Mouse (Mus musculus) ES-Bruce4 (cell line): ENCODE results near the gene Neto2.

ENCODE experiments used
- CTCF ChIP-seq: IDR thresholded peaks from one replicate; pipeline ENCODE4 v1.8.1; 2011; ENCODE audit warnings: low read depth, low read length
- EP300 ChIP-seq: IDR thresholded peaks from 2 replicates; pipeline ENCODE4 v1.6.1; 2011; ENCODE audit warnings: low read depth, low read length; ENCODE audit not compliant: insufficient read depth
- POLR2A ChIP-seq: IDR thresholded peaks from one replicate; pipeline ENCODE4 v1.8.1; 2011; ENCODE audit warnings: low read length; ENCODE audit not compliant: insufficient read depth

GRCm38 (mm10) chr8:85604201-85604600 is 96.5 kb downstream of the Neto2 start:
- TF ChIP-seq CTCF (no peak), EP300 (no peak), POLR2A (no peak)
